Mouse (Mus musculus) brown adipose tissue, adult 24 weeks (tissue): ENCODE results near the gene Aanat. TPM values are rescaled to one million over a fixed set of nuclear protein-coding genes. Genes with fewer than 3 reads are reported as not detected.

Source experiments
- H3K27ac ChIP-seq: fragments of 200-500 bp; replicated peaks from 2 replicates; pipeline ENCODE4 v1.5.1; 2012; ENCODE audit warnings: low read depth, mild to moderate bottlenecking, low read length
- H3K4me1 ChIP-seq: fragments of 200-500 bp; 2 replicates; pipeline ENCODE4 v1.6.1; 2012; ENCODE audit warnings: low read length, mixed read lengths; ENCODE audit not compliant: control insufficient read depth, insufficient read depth, insufficient read length
- H3K4me3 ChIP-seq: fragments of 200-500 bp; 2 replicates; pipeline ENCODE4 v1.5.1; 2012; ENCODE audit warnings: low read depth, mild to moderate bottlenecking, low read length, moderate library complexity; ENCODE audit not compliant: insufficient read depth
- polyA plus RNA-seq: library from polyadenylated mRNA; stranded (reverse); fragments of >200 nt; gene quantifications from 2 replicates; pipeline ENCODE4 v1.2.4, GENCODE M21; 2012; ENCODE audit not compliant: missing spikeins, insufficient read depth, insufficient read length

Gene Aanat
- polyA plus RNA-seq = not detected in 2 replicates

DNA sequence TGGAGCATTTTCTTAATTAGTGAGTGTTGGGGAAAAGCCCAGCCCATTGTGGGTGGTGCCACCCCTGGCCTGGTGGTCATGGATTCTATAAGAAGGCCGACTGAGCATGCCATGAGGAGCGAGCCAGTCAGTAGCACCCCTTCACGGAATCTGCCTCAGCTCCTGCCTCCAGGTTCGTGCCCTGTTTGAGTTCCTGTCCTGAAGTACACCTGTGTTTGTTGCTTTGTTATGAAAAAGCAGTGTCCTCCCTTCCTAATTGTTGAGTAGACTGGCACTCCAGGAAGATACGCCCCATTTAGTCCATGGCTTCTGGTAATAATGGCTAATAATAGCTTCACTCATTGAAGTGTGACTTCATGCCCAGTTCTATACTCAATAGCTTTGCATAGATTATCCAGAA, at the start of gene Aanat:
Gene Aanat (plus strand): TSS at position 123 of the 400 bp plus-strand sequence.
- H3K4me3 ChIP-seq = no peak within 1 kb of the TSS
- H3K4me1 ChIP-seq = no peaks in the 10 kb centered on the region
- no peak within 1 kb of the TSS for H3K27ac ChIP-seq

DNA sequence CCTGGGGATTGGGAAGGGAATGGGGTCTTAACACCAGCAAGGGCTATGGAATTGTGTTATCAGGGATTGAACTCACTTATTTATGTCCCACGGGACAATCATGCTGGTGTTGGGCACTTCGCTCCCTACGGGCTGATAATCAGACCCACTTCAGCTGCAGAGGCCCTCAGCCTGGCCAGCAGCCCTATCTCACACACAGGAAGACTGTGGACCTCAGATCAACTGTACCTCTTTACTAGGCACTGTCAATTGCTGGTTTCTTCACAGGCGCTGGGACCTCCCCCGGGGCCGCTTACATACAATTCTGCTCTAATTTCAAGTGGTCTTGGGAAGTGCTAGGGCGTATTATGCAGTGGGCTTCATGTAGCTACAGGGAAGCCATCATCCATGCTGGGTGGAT, 49.5 kb upstream of the Aanat start:
- no peak overlapping the region for H3K4me3 ChIP-seq
- H3K27ac ChIP-seq = no peak overlapping the region

DNA sequence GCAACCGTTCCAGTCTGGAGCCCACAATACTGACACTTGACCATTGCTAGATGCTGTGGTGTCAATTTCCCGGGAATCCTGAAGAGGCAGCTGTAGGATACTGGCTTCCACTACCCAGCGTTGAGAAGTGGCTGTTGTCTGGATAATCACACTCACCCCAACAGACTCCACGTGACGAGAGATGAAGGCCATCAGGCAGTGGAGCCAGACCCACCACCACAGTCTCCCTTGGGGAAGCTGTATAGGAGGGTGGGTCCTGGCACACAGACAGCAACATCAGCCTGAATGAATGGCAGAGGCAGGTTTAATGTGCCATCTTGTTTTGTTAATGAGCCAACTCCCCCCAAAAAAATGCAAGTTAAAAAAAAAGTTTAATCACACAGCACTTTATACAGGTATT, 48.8 kb upstream of the Aanat start:
- Histone ChIP-seq H3K4me3 (no peak overlapping the region), H3K27ac (no peak overlapping the region), H3K4me1 (0 out of 2 replicates have a peak, but pooled peaks cover under 1% of the 10 kb centered on the region)

More for the DNA sequence above, 49.5 kb upstream of the Aanat start:
- H3K4me1 ChIP-seq = 0 out of 2 replicates have a peak, but pooled peaks cover 3% of the 10 kb centered on the region

DNA sequence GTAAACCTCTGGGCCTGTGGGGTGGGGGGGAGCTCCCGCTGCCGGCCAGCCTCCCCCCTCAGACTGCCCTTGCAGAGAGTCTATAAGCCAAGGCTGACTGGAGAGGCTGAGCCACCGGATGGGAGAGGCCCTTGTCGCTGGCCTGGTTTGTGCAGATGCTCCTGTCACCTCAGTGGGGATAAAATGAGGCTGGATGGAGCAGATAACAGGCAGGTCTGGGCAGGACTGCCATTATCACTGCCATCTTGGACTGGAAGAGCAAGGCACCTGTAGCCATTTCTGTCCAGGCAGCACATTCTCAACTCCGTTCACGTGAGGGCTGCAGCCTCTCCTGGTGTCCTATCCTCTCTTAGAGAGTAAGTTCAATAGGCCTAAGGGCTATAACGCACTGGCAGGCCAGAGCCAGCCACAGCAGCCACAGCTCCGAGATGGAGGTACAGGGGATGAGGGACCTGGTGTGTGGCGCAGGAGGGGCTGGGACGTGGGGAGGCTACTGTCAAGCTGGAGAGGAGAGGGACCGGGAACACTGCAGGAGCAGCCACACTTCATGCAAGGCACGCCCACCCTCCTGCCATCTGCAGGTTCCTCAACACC, 48.0 kb upstream of the Aanat start:
- no peak overlapping the region for H3K4me3 ChIP-seq
- no peaks in the 10 kb centered on the region for H3K4me1 ChIP-seq
- H3K27ac ChIP-seq = no peak overlapping the region

DNA sequence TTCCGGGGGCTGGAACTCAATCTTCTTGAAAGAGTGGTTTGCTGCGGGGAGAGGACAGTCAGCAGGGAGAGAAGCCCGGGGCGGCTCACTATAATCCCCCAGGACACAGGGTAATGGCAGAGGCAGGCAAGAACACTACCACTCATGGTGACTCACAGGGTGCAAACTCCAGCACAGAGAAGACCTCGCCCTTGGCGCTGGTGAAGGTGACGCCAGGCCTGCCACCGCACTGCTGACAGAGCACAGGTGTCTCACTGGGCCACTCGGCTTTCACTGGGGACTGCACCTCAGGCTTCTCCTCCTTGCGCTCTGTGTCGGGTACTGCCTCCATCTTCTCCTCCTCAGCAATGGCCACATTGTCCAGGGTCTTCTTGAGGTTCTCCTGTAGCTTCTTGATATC, 45.0 kb upstream of the Aanat start:
- H3K4me3 ChIP-seq = no peak overlapping the region
- no peaks in the 10 kb centered on the region for H3K4me1 ChIP-seq
- no peak overlapping the region for H3K27ac ChIP-seq

DNA sequence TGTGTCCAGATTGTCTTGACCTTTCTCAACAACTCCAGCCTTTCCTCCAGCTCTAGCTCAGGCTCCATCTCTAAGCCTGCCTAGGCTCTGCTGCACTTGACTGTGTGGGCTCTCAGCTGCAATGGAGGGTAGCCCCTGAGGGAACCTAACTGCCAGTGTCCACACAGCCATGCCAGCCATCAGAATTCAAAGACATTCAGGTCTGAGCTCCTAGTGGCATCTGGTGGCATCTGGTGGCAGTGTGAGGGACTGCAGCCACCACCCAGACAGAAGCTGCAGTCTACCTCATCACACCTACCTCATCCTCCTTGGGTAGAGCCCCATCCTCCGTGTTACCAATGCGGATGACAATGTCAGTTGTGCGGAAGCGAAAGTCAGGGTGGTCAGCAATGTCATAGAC, 43.1 kb upstream of the Aanat start:
- no peak overlapping the region for H3K4me3 ChIP-seq
- H3K27ac ChIP-seq = no peak overlapping the region
- H3K4me1 ChIP-seq = no peaks in the 10 kb centered on the region

DNA sequence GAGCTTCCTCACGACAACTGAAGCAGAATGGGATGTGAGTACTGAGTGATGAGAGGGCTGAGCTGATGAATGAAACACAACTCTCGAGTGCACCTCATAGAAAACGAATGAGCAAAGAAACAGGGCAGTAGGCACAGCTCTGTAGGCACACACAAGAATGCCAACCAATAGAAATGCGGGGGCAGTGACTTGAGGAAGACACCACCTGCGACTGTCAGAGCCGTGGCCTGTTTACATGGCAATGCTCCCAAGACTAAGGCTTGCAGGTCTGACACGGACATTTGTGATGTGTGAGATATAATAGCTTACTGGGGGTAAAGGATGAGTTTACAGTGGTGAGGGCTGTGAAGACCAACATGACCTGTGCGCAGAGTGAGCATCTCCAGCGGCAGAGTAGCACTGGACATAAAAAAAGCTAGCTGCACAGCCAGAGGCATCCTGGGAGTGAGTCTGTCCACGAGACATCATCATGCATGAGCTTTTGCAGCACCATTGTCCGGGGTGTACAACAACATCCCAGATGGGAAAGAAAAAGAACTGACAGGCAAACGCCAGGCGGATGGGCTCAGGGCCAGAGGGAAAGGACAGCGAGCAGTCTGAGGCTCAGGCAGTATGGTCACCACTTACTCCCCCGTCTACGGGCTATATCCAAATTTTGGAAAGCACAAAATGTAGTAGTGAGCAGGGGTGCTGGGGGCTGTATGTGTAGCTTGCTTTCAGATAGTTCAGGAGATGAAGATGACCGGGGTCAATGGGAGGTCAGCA, 38.8 kb upstream of the Aanat start:
- Histone ChIP-seq H3K4me1 (peaks cover 12% of the 10 kb centered on the region), H3K4me3 (no peak overlapping the region)

DNA sequence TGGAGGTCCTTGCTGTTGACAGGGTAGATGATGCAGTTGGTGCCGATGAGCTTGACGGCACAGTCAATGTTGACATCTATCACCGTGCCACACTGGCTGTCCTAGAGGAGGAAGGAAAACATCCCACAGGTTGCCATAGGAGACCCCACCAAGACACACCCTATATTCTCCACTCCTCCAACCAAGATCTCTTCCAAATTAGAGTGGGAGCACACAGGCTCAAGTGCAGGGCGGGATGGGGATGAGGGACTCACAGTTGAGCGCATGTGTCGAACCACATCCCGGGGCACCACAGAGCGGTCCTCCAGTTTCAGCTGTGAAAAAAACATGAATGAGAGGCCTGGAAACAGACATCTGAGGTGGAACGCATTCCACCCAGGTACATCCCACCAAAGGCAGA, 37.5 kb upstream of the Aanat start:
- H3K4me3 ChIP-seq = no peak overlapping the region
- no peak overlapping the region for H3K27ac ChIP-seq
- peaks cover 12% of the 10 kb centered on the region for H3K4me1 ChIP-seq

More for the DNA sequence above, 38.8 kb upstream of the Aanat start:
- no peak overlapping the region for H3K27ac ChIP-seq

DNA sequence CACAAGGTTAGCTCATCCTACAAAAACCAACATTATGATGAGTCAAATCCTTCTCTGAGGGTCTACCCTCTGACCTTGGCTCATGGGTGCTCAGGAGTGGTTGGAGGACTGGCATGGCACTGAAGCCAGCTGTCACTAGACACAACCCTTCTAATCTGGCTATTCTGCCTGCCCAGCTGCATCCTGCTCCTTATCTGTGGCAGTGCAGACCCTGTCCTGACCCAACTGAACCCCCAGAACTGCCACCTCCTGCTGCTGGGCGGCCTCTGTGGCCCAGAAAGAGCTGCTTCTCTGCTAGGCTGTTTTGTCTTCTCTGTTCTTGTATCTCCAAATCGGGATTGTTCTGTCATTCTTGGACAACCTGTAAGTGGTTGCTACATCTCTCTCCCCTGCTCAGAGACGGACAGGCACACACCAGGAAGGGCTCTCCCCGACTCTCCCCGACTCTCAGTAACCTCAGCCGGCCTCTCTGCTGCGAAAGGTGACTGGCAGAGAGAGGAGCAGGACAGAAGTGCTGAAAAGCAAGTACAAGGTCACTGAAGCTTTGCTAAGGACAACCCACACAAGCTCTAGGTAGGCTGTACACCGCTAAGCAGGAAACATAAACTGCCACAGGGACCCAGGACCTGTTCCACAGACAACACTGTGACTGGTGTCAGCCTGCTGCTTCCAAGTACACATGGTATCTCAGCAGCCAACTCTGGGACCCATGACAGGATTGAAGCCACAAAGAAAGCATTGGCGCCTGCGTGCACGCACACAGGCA, 36.8 kb upstream of the Aanat start:
- peaks cover 12% of the 10 kb centered on the region for H3K4me1 ChIP-seq
- no peak overlapping the region for H3K4me3 ChIP-seq
- H3K27ac ChIP-seq = no peak overlapping the region

DNA sequence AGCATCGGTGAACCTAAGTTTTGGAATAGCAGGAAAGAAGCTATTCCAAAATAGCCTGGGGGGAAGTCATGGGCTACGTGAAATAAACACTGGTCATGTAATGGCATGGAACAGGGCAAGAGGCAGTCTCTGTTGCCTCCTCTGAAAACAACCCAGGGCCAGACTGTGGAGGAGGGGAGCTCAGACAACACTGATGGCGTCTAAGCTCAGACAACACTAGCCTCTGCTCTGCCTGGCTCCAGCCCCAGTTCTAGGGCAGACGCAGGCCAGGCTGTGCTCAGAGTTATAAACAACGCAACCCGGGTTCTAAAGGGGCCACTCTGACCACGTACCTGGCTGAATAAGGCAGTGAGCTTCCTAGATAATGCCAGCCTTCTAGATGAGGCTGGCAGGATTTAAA, 35.5 kb upstream of the Aanat start:
- H3K4me1 ChIP-seq = peaks cover 12% of the 10 kb centered on the region
- H3K4me3 ChIP-seq = no peak overlapping the region
- H3K27ac ChIP-seq = no peak overlapping the region

DNA sequence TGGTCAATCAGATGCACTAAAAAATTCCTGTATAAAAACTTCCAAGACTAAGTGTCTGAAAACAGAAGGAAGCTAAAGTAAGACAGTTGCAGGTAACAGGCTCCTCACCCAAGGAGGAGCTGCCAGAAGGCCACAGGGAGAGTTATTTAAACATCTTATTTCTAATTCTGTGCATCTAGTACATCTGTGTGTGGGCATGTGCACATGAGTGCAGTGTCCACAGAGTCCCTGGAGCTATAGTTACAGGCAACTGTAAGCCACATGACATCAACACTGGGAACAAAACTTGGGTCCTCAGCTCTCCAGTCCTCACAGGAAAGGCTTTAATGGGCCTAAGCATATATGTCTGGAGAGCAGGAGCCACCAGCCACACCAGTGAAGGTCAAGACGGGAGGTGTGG, 34.0 kb upstream of the Aanat start:
- Histone ChIP-seq H3K27ac (no peak overlapping the region), H3K4me1 (peaks cover 12% of the 10 kb centered on the region)

DNA sequence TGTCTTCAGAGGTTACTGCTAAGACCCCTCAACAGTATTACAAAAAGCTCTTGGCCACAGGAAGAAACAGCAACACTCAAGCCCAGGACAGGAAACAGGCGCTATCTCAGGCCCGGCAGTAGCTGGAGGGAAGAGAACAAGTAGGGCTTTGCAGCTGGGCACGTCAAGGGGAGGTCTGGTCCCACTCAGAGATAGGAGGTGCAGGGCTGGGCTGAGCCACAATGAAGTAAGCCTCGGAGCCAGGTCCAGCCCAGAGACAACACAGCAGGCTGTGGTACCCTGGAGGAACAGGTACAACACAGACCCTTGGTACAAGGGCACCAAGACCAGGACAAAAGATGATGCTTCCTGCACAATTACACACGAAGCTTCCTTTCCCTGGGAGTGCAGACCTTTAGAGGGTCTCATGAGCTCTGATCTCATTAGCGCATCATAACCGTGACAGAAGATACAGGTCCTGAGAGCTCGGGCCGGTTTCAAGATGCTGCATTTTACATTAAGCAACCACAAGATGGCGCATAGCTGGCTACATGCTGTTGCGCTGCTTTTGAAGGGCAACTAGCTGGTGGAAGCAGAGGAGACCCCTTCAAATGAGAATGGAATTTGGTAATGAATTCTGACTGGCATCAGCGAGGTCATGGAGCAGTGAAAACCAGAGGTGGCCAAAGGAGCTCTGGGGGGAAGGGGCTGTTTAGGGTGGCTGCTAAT, 31.9 kb upstream of the Aanat start:
- Histone ChIP-seq H3K4me3 (no peak overlapping the region), H3K4me1 (peaks cover 20% of the 10 kb centered on the region), H3K27ac (no peak overlapping the region)

More for the DNA sequence above, 34.0 kb upstream of the Aanat start:
- H3K4me3 ChIP-seq = no peak overlapping the region

DNA sequence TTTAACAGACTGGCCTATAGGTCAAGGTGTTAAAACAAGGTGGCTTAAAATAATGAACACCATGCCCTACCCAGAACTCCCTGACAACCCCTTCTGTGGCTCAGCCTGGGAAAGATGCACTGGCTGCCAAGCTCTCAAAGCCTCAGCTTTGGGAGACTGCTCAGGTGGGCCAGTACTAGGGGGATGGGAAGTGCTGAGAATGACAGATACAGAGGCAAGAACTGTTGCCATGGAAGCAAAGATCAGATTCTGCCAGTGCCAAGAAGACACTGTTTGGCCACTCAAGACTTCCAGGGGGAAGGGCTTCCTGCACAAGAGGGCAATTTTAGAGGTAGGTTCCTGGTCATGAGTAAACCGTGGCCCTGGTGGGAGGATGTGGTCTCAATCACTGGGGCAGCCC, 30.7 kb upstream of the Aanat start:
- Histone ChIP-seq H3K4me3 (no peak overlapping the region), H3K4me1 (peaks cover 13% of the 10 kb centered on the region), H3K27ac (no peak overlapping the region)

DNA sequence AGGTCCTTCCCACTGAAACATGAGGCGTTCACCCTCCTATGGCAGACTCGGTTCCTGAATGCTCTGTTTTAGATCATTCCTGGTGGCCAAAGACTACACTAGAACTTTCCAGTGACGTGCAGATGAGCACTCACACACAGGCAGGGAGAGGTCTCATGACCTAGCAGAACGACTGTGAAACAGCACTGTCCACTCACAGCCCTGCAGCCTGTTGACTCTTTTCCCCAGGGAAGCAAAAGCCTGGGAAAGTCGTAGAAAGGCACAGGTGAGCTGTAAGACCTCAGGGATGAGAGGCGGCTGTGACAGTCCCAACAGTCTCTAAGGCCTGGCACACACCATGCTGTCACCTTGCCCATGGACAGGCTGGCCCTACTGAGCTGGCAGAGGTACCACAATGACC, 29.9 kb upstream of the Aanat start:
- no peak overlapping the region for H3K27ac ChIP-seq
- H3K4me3 ChIP-seq = no peak overlapping the region
- H3K4me1 ChIP-seq = peaks cover 8% of the 10 kb centered on the region
